Mouse (Mus musculus) cortical plate, adult 2 months (tissue): ENCODE results near the gene Vps45.

Source experiments
- CTCF ChIP-seq: fragments of 200-500 bp; IDR thresholded peaks from 2 replicates; pipeline ENCODE4 v1.5.1; 2011; ENCODE audit warnings: mild to moderate bottlenecking, control low read depth, low read length; ENCODE audit not compliant: insufficient read depth; ENCODE audit errors: extremely low read depth
- POLR2A ChIP-seq: fragments of 200-500 bp; IDR thresholded peaks from 2 replicates; pipeline ENCODE4 v1.6.1; 2011; ENCODE audit warnings: mild to moderate bottlenecking, low read length, control low read depth; ENCODE audit not compliant: insufficient read depth; ENCODE audit errors: extremely low read depth

DNA sequence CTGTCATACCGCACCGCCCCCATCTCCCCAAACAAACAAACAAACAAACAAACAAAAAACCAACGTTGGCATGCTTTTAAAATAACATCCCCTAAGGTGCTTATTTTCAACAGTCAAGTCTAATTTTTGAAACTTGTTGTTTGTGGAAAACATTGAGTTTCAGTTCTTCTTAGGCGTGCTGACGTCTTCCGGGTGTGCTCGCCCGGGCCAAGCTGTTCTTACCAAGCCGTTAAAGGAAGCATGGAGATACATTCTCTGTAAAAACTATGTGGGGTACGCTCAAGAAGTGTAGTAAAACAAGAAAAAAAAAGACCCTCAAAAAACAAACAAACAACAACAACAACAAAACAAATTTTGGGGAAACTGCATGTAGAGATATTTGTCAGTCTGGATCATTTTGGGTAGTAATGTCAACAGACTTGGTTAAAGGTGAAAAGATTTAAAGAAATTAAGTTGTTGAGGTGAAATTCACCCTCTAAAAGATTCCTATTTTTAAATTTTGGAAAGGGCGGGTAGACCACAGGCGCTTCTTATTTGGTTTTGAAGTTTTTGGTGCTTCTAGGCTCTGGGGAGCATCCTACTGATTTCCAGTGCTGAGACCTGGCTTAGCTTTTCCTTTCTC, 85.9 kb downstream of the Vps45 start:
- TF ChIP-seq CTCF (no peak), POLR2A (no peak)
